Mouse (Mus musculus): ENCODE measurements around the gene Ecm2. TPM values are rescaled to one million over a fixed set of nuclear protein-coding genes. Genes with fewer than 3 reads are reported as not detected.

Ecm2 gene
- total and polyA plus RNA-seq, 2 experiments from 2014 or later: 1.8 to 2.0 TPM

GRCm38 (mm10) chr13:49560886-49561285, 56.3 kb downstream of the Ecm2 start:
- H3K4me2 ChIP-seq (ENCODE audit: low read depth): no peak overlapping the region
- TF ChIP-seq CTCF (IDR thresholded peaks at IDR 0.05; ENCODE audit: low read depth): no peak
- no peaks in the 10 kb centered on the region for H3K9me3 ChIP-seq (ENCODE audit: low read length)
- H3K27me3 ChIP-seq (ENCODE audit: insufficient read depth, low read length): no peaks in the 10 kb centered on the region
- WGBS: 64% methylated on average over 2 of the region's 2 CpGs
- no peak overlapping the region for H3K9ac ChIP-seq
- H3K4me3 ChIP-seq (ENCODE audit: low read depth, low read length): no peak overlapping the region
- no peaks in the 10 kb centered on the region for H3K36me3 ChIP-seq (ENCODE audit: insufficient read depth)
- H3K27ac ChIP-seq (ENCODE audit: low read depth, low read length): no peak overlapping the region
- no peaks in the 10 kb centered on the region for H3K4me1 ChIP-seq (ENCODE audit: insufficient read depth)
- no peak for DNase-seq
- ATAC-seq: no peak

- WGBS: 93% methylated on average over 1 of the region's 1 CpGs
- no peaks in the 10 kb centered on the region for H3K36me3 ChIP-seq (ENCODE audit: insufficient read depth)
- no peaks in the 10 kb centered on the region for H3K4me1 ChIP-seq (ENCODE audit: insufficient read depth)
- no peaks in the 10 kb centered on the region for H3K9me3 ChIP-seq (ENCODE audit: low read length)
- no peak overlapping the region for H3K4me3 ChIP-seq (ENCODE audit: low read depth, low read length)
- H3K27ac ChIP-seq (ENCODE audit: low read depth, low read length): no peak overlapping the region
- H3K4me2 ChIP-seq (ENCODE audit: low read depth): no peak overlapping the region
- ATAC-seq (no peak), DNase-seq (no peak)
- no peak for TF ChIP-seq CTCF (IDR thresholded peaks at IDR 0.05; ENCODE audit: low read depth)
- H3K27me3 ChIP-seq (ENCODE audit: insufficient read depth, low read length): no peaks in the 10 kb centered on the region
- no peak overlapping the region for H3K9ac ChIP-seq
Observed at GRCm38 (mm10) chr13:49564347-49564746, 59.7 kb downstream of the Ecm2 start.

GRCm38 (mm10) chr13:49570371-49570770, 65.8 kb downstream of the Ecm2 start:
- Histone ChIP-seq H3K4me2 (ENCODE audit: low read depth) (no peak overlapping the region), H3K4me1 (ENCODE audit: insufficient read depth) (no peaks in the 10 kb centered on the region), H3K27ac (ENCODE audit: low read depth, low read length) (no peak overlapping the region), H3K36me3 (ENCODE audit: insufficient read depth) (no peaks in the 10 kb centered on the region), H3K9me3 (ENCODE audit: low read length) (no peaks in the 10 kb centered on the region), H3K27me3 (ENCODE audit: insufficient read depth, low read length) (no peaks in the 10 kb centered on the region), H3K4me3 (ENCODE audit: low read depth, low read length) (no peak overlapping the region), H3K9ac (no peak overlapping the region)
- no peak for ATAC-seq
- DNase-seq: no peak
- WGBS: 62% methylated on average over 3 of the region's 3 CpGs
- TF ChIP-seq CTCF (IDR thresholded peaks at IDR 0.05; ENCODE audit: low read depth): no peak

- H3K27me3 ChIP-seq (ENCODE audit: insufficient read depth, low read length): no peaks in the 10 kb centered on the region
- H3K4me1 ChIP-seq (ENCODE audit: insufficient read depth): no peaks in the 10 kb centered on the region
- ATAC-seq: no peak
- no peak overlapping the region for H3K9ac ChIP-seq
- H3K27ac ChIP-seq (ENCODE audit: low read depth, low read length): no peak overlapping the region
- no peak overlapping the region for H3K4me2 ChIP-seq (ENCODE audit: low read depth)
- whole genome bisulfite sequencing: 88% methylated on average over 2 of the region's 2 CpGs
- TF ChIP-seq CTCF (IDR thresholded peaks at IDR 0.05; ENCODE audit: low read depth): no peak
- no peaks in the 10 kb centered on the region for H3K9me3 ChIP-seq (ENCODE audit: low read length)
- no peak overlapping the region for H3K4me3 ChIP-seq (ENCODE audit: low read depth, low read length)
- no peaks in the 10 kb centered on the region for H3K36me3 ChIP-seq (ENCODE audit: insufficient read depth)
- no peak for DNase-seq
Observed at GRCm38 (mm10) chr13:49571418-49571817, 66.8 kb downstream of the Ecm2 start.

- Histone ChIP-seq H3K36me3 (ENCODE audit: insufficient read depth) (no peaks in the 10 kb centered on the region), H3K9ac (no peak within 1 kb of the TSS), H3K4me1 (ENCODE audit: insufficient read depth) (no peaks in the 10 kb centered on the region), H3K27me3 (ENCODE audit: insufficient read depth, low read length) (no peaks in the 10 kb centered on the region), H3K4me2 (ENCODE audit: low read depth) (no peak within 1 kb of the TSS), H3K4me3 (ENCODE audit: low read depth, low read length) (no peak within 1 kb of the TSS), H3K27ac (ENCODE audit: low read depth, low read length) (no peak within 1 kb of the TSS), H3K9me3 (ENCODE audit: low read length) (no peaks in the 10 kb centered on the region)
- no peak for TF ChIP-seq CTCF (IDR thresholded peaks at IDR 0.05; ENCODE audit: low read depth)
- WGBS: 59% methylated on average over 8 of the region's 8 CpGs
- no peak for ATAC-seq
- no peak for DNase-seq
Observed at GRCm38 (mm10) chr13:49581541-49582530, 77.2 kb downstream of the Ecm2 start, which contains the start of gene Omd. Gene Omd (plus strand): TSS chr13:49582462.

Other genes starting within 250 kb of the Ecm2 start
- 14.0 and 17.2 TPM in 2 replicates for gene Fgd3, start 184.5 kb upstream of the Ecm2 start, total RNA-seq (2014; rRNA removed)
- 2.0 and 2.8 TPM in 2 replicates for gene Fgd3, start 184.5 kb upstream of the Ecm2 start, polyA plus RNA-seq (2015; fragmentation: Nextera tagmentation; extraction: Ambion mirVana)
- 40.9 and 50.9 TPM in 2 replicates for gene Bicd2, start 163.2 kb upstream of the Ecm2 start, total RNA-seq (2014; rRNA removed)
- gene Bicd2, start 163.2 kb upstream of the Ecm2 start, polyA plus RNA-seq (2015; fragmentation: Nextera tagmentation; extraction: Ambion mirVana): 20.8 and 23.7 TPM in 2 replicates
- 15.0 and 15.9 TPM in 2 replicates for gene Ippk, start 83.6 kb upstream of the Ecm2 start, total RNA-seq (2014; rRNA removed)
- gene Ippk, start 83.6 kb upstream of the Ecm2 start, polyA plus RNA-seq (2015; fragmentation: Nextera tagmentation; extraction: Ambion mirVana): 11.0 and 11.7 TPM in 2 replicates
- 0.31 and 0.67 TPM in 2 replicates for gene Tes3-ps, start 11.5 kb upstream of the Ecm2 start, total RNA-seq (2014; rRNA removed)
- 0.49 and 0.56 TPM in 2 replicates for gene Tes3-ps, start 11.5 kb upstream of the Ecm2 start, polyA plus RNA-seq (2015; fragmentation: Nextera tagmentation; extraction: Ambion mirVana)
- gene Aspn, start 39.6 kb downstream of the Ecm2 start, total RNA-seq (2014; rRNA removed): 1.6 and 7.9 TPM in 2 replicates
- gene Aspn, start 39.6 kb downstream of the Ecm2 start, polyA plus RNA-seq (2015; fragmentation: Nextera tagmentation; extraction: Ambion mirVana): 1.1 and 1.4 TPM in 2 replicates
- 1.9 and 2.4 TPM in 2 replicates for gene Omd, start 77.7 kb downstream of the Ecm2 start, total RNA-seq (2014; rRNA removed)
- 1.9 and 2.3 TPM in 2 replicates for gene Omd, start 77.7 kb downstream of the Ecm2 start, polyA plus RNA-seq (2015; fragmentation: Nextera tagmentation; extraction: Ambion mirVana)
- 19.2 and 29.8 TPM in 2 replicates for gene Ogn, start 103.2 kb downstream of the Ecm2 start, total RNA-seq (2014; rRNA removed)
- gene Ogn, start 103.2 kb downstream of the Ecm2 start, polyA plus RNA-seq (2015; fragmentation: Nextera tagmentation; extraction: Ambion mirVana): 13.6 and 18.1 TPM in 2 replicates
- gene Cenpp, start 148.0 kb downstream of the Ecm2 start, total RNA-seq (2014; rRNA removed): 5.6 and 6.9 TPM in 2 replicates
- 7.5 and 9.0 TPM in 2 replicates for gene Cenpp, start 148.0 kb downstream of the Ecm2 start, polyA plus RNA-seq (2015; fragmentation: Nextera tagmentation; extraction: Ambion mirVana)
- 14.8 and 22.5 TPM in 2 replicates for gene Nol8, start 148.3 kb downstream of the Ecm2 start, total RNA-seq (2014; rRNA removed)
- 12.4 and 14.3 TPM in 2 replicates for gene Nol8, start 148.3 kb downstream of the Ecm2 start, polyA plus RNA-seq (2015; fragmentation: Nextera tagmentation; extraction: Ambion mirVana)
- 35.5 and 57.3 TPM in 2 replicates for gene Iars, start 177.3 kb downstream of the Ecm2 start, total RNA-seq (2014; rRNA removed)
- gene Iars, start 177.3 kb downstream of the Ecm2 start, polyA plus RNA-seq (2015; fragmentation: Nextera tagmentation; extraction: Ambion mirVana): 14.1 and 21.0 TPM in 2 replicates